Mouse (Mus musculus): ENCODE measurements around the gene Mrps2. TPM values are rescaled to one million over a fixed set of nuclear protein-coding genes. Genes with fewer than 3 reads are reported as not detected.
A peak's percentile ranks its signal among the peaks of the same experiment; 100 is the strongest.

The Mrps2 gene
- total RNA-seq, 2 experiments from 2014 or later = 38.5 to 39.2 TPM

DNA sequence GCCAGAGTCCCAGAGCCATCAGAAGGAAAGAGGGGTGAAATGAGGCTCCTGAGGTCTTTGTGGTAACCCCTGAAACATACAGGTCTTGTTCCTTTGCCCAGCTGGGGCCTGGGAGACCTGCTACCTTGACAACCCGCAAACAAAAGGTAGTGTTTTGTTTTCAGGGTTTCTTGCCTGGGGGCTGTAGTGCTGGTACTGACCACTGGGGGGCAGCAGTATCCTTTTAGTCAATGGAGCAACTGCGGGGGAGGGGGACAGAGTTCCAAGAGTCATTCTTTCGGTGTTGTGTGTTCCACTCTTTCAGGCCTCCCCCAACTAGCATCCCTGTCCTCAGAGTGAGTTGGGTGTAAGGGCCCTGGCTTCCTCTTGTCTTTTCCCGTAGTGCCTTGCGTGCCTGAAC is 46.6 kb downstream of the Mrps2 start:
- DNase-seq = peak; percentile 91
- intact Hi-C loops (cut with DNase I) = loop anchor here (5.0 kb wide), 1 partner anchor 33 kb away; no protein-coding TSS in a partner anchor

DNA sequence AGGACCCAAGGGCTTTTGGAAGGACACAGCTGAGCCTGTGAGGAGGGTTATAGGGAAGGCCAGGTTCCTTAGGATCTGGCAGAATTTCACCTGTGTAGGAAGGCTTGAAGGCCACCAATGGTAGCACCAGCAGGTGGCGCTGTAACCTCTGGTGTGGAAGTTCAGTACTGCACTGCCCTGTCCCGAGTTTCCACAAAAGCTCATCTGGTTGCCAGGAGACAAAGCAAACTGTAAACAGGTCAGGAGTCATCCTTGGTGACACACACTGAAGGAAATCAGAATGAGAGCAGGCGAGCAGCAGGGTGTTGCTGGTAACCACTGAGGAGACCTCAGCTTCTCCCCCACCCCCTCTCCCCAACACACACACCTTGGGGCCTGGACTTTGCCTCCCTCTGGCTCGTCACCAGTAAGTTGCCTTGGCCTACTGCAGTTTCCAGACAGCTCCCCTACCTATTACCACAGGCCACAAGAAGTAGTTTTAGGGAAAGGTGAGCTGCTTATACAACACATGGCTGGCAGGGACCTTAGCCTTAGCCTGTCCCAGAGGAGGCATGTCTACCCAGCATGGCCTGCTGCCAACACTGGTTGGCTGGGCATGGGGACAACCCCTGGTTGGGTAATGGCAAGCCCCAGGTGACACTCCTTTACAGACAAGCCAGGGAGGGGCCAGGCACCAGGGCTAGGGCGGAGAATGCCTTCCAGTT is 49.5 kb downstream of the Mrps2 start:
- intact Hi-C loops (cut with DNase I) = no loop called here

DNA sequence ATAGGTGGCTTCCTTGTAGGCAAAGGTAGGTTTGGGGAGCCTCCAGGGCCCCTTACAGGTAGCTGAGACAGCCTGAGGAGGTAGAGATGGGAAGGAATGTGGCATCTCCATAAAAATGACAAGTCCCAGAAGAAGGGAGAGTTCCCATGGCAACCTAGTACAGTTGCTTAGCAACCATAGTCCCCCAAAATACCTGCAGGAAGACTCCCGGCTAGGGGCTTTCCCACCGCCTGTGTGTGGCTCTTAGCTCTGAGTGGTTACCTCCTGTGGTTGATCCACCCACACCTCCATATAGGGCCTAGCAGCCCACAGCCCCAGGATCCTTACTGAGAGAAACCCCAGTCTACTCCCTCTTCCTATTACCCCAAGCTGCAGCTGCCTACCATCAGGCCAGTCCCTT is 50.4 kb downstream of the Mrps2 start:
- DNase-seq = no peak
- intact Hi-C loops (cut with DNase I) = no loop called here

More for the DNA sequence above, 49.5 kb downstream of the Mrps2 start:
- peak; percentile 74 for DNase-seq

- intact Hi-C loops (cut with DNase I) = no loop called here
- DNase-seq = no peak
Observed at GRCm38 (mm10) chr2:28520581-28520980, 52.7 kb downstream of the Mrps2 start.

Other genes starting within 250 kb of the Mrps2 start
- 10 to 100 TPM; 35.8 to 36.2 TPM for gene Ppp1r26, start 21.3 kb upstream of the Mrps2 start, total RNA-seq (2021)
- 1 to 10 TPM; 2.1 to 2.6 TPM for gene 1700007K13Rik, start 1.7 kb upstream of the Mrps2 start, total RNA-seq (2021)
- 1 to 10 TPM; 2.5 to 2.6 TPM for gene Gbgt1, start 28.8 kb downstream of the Mrps2 start, total RNA-seq (2021)
- gene Gm10134, start 38.0 kb downstream of the Mrps2 start, total RNA-seq (2021) = not detected
- 100 to 1,000 TPM; 164 to 176 TPM for gene Ralgds, start 45.1 kb downstream of the Mrps2 start, total RNA-seq (2021)
- gene Cel, start 95.3 kb downstream of the Mrps2 start, total RNA-seq (2021) = not detected
- gene Gtf3c5, start 115.7 kb downstream of the Mrps2 start, total RNA-seq (2021) = 10 to 100 TPM; 26.6 to 27.8 TPM
- gene Gfi1b, start 153.9 kb downstream of the Mrps2 start, total RNA-seq (2021) = not detected
- 10 to 100 TPM; 56.9 to 58.6 TPM for gene Tsc1, start 173.2 kb downstream of the Mrps2 start, total RNA-seq (2021)
- not detected for gene Spaca9, start 231.7 kb downstream of the Mrps2 start, total RNA-seq (2021)
- 1 to 10 TPM; 1.7 to 1.8 TPM for gene Ak8, start 232.1 kb downstream of the Mrps2 start, total RNA-seq (2021)

Data from left cerebral cortex, postnatal 4 days (tissue).